Mouse (Mus musculus): Measurements from ENCODE around the gene Cecr2. TPM values are rescaled to one million over a fixed set of nuclear protein-coding genes. Genes with fewer than 3 reads are reported as not detected.
"Not testable (repeated sequence)": the region's sequence is repeated elsewhere in the genome, so short reads cannot be mapped to it uniquely, and the experiment has no call there.

Gene Cecr2
- total and polyA plus RNA-seq, 2 experiments from 2014 or later: 1.1 to 11.1 TPM

- H3K36me3 ChIP-seq (ENCODE audit: insufficient read depth, low read length): peaks cover 76% of the 10 kb centered on the region
- H3K9me3 ChIP-seq (ENCODE audit: low read length): no peaks in the 10 kb centered on the region
- DNase-seq (ENCODE audit: low spot score) (no peak), ATAC-seq (ENCODE audit: low FRiP score) (no peak)
- no peaks in the 10 kb centered on the region for H3K4me1 ChIP-seq (ENCODE audit: insufficient read depth, low read length)
- no peaks in the 10 kb centered on the region for H3K27me3 ChIP-seq (ENCODE audit: insufficient read depth, low read length)
- TF ChIP-seq CTCF (IDR thresholded peaks at IDR 0.05): no peak
- H3K27ac ChIP-seq (ENCODE audit: low read depth, low read length): no peak overlapping the region
- no peak overlapping the region for H3K4me2 ChIP-seq (ENCODE audit: low read depth, low read length, poor library complexity, severe bottlenecking)
- H3K4me3 ChIP-seq (ENCODE audit: low read depth, low read length): no peak overlapping the region
- H3K9ac ChIP-seq (replicated peaks; ENCODE audit: low read length, poor library complexity, severe bottlenecking): no peak overlapping the region
- 91% methylated on average over 4 of the region's 4 CpGs for WGBS
Observed at GRCm38 (mm10) chr6:120798905-120799304, 132.7 kb downstream of the Cecr2 start.

GRCm38 (mm10) chr6:120799581-120800041 lies 133.4 kb downstream of the Cecr2 start:
- H3K27ac ChIP-seq (ENCODE audit: low read depth, low read length): no peak overlapping the region
- 91% methylated on average over 4 of the region's 4 CpGs for WGBS
- no peak overlapping the region for H3K4me3 ChIP-seq (ENCODE audit: low read depth, low read length)
- H3K4me1 ChIP-seq (ENCODE audit: insufficient read depth, low read length): no peaks in the 10 kb centered on the region
- H3K4me2 ChIP-seq (ENCODE audit: low read depth, low read length, poor library complexity, severe bottlenecking): no peak overlapping the region
- no peak for DNase-seq (ENCODE audit: low spot score)
- H3K27me3 ChIP-seq (ENCODE audit: insufficient read depth, low read length): no peaks in the 10 kb centered on the region
- no peak overlapping the region for H3K9ac ChIP-seq (replicated peaks; ENCODE audit: low read length, poor library complexity, severe bottlenecking)
- TF ChIP-seq CTCF (IDR thresholded peaks at IDR 0.05): no peak
- H3K9me3 ChIP-seq (ENCODE audit: low read length): no peaks in the 10 kb centered on the region
- H3K36me3 ChIP-seq (ENCODE audit: insufficient read depth, low read length): peaks cover 76% of the 10 kb centered on the region
- ATAC-seq (ENCODE audit: low FRiP score): no peak

- Histone ChIP-seq H3K4me3 (ENCODE audit: low read depth, low read length) (no peak overlapping the region), H3K27ac (ENCODE audit: low read depth, low read length) (no peak overlapping the region), H3K9ac (replicated peaks; ENCODE audit: low read length, poor library complexity, severe bottlenecking) (no peak overlapping the region), H3K4me1 (ENCODE audit: insufficient read depth, low read length) (no peaks in the 10 kb centered on the region), H3K27me3 (ENCODE audit: insufficient read depth, low read length) (no peaks in the 10 kb centered on the region), H3K36me3 (ENCODE audit: insufficient read depth, low read length) (peaks cover 68% of the 10 kb centered on the region), H3K9me3 (ENCODE audit: low read length) (no peaks in the 10 kb centered on the region), H3K4me2 (ENCODE audit: low read depth, low read length, poor library complexity, severe bottlenecking) (no peak overlapping the region)
- no peak for TF ChIP-seq CTCF (IDR thresholded peaks at IDR 0.05)
- ATAC-seq (ENCODE audit: low FRiP score): no peak
- DNase-seq (ENCODE audit: low spot score): no peak
- WGBS: 85% methylated on average over 5 of the region's 5 CpGs
Observed at GRCm38 (mm10) chr6:120806999-120807737, 141.0 kb downstream of the Cecr2 start.

GRCm38 (mm10) chr6:120807738-120808081 lies 141.5 kb downstream of the Cecr2 start:
- H3K27ac ChIP-seq (ENCODE audit: low read depth, low read length): no peak overlapping the region
- no peak for ATAC-seq (ENCODE audit: low FRiP score)
- no peak overlapping the region for H3K4me2 ChIP-seq (ENCODE audit: low read depth, low read length, poor library complexity, severe bottlenecking)
- H3K4me1 ChIP-seq (ENCODE audit: insufficient read depth, low read length): no peaks in the 10 kb centered on the region
- H3K9ac ChIP-seq (replicated peaks; ENCODE audit: low read length, poor library complexity, severe bottlenecking): no peak overlapping the region
- H3K36me3 ChIP-seq (ENCODE audit: insufficient read depth, low read length): peaks cover 66% of the 10 kb centered on the region
- no peaks in the 10 kb centered on the region for H3K9me3 ChIP-seq (ENCODE audit: low read length)
- no peak for TF ChIP-seq CTCF (IDR thresholded peaks at IDR 0.05)
- no peaks in the 10 kb centered on the region for H3K27me3 ChIP-seq (ENCODE audit: insufficient read depth, low read length)
- no peak for DNase-seq (ENCODE audit: low spot score)
- no peak overlapping the region for H3K4me3 ChIP-seq (ENCODE audit: low read depth, low read length)
- 97% methylated on average over 4 of the region's 4 CpGs for WGBS

- H3K4me1 ChIP-seq (ENCODE audit: insufficient read depth, low read length); H3K27me3 ChIP-seq (ENCODE audit: insufficient read depth, low read length); ATAC-seq (ENCODE audit: low FRiP score); DNase-seq (ENCODE audit: low spot score); H3K4me3 ChIP-seq (ENCODE audit: low read depth, low read length); H3K27ac ChIP-seq (ENCODE audit: low read depth, low read length); H3K9me3 ChIP-seq (ENCODE audit: low read length); H3K9ac ChIP-seq (replicated peaks; ENCODE audit: low read length, poor library complexity, severe bottlenecking); H3K4me2 ChIP-seq (ENCODE audit: low read depth, low read length, poor library complexity, severe bottlenecking): not testable (repeated sequence)
- H3K36me3 ChIP-seq (ENCODE audit: insufficient read depth, low read length): peaks cover 27% of the 10 kb centered on the region
- WGBS: over 99% methylated on average over 6 of the region's 10 CpGs
Observed at GRCm38 (mm10) chr6:120811999-120812398, 145.8 kb downstream of the Cecr2 start.

GRCm38 (mm10) chr6:120819294-120819693 lies 153.1 kb downstream of the Cecr2 start:
- Histone ChIP-seq H3K4me3 (ENCODE audit: low read depth, low read length) (no peak overlapping the region), H3K36me3 (ENCODE audit: insufficient read depth, low read length) (peaks cover 21% of the 10 kb centered on the region), H3K9me3 (ENCODE audit: low read length) (no peaks in the 10 kb centered on the region), H3K27me3 (ENCODE audit: insufficient read depth, low read length) (no peaks in the 10 kb centered on the region), H3K27ac (ENCODE audit: low read depth, low read length) (no peak overlapping the region), H3K9ac (replicated peaks; ENCODE audit: low read length, poor library complexity, severe bottlenecking) (no peak overlapping the region), H3K4me2 (ENCODE audit: low read depth, low read length, poor library complexity, severe bottlenecking) (no peak overlapping the region), H3K4me1 (ENCODE audit: insufficient read depth, low read length) (peaks cover 7% of the 10 kb centered on the region; the same call in 1 of the 2 replicates)
- DNase-seq (ENCODE audit: low spot score): no peak
- WGBS: 96% methylated on average over 2 of the region's 2 CpGs
- no peak for ATAC-seq (ENCODE audit: low FRiP score)
- no peak for TF ChIP-seq CTCF (IDR thresholded peaks at IDR 0.05)

All from midbrain, postnatal 0 days (tissue).